In the genomic region with DNA sequence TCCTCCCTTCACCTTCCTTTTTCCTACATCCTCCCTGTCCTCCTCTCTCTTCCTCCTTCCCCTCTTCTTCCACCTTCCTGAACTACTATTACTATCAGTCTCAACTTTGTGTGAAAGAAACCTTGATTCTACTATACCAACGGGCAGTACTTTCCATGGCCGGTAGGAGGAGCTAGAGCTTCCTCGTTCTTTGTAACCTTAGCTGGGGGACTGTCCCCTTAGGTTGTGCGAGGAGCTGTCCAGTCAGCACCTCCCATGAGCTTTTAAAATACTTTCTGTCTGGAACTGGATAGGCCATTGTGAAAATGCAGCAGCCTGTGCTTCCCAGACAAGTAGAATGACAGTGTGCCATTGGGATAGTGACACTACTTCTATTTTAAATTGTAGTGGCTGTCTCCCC, we compare ENCODE assay signal across 8 mouse cellular contexts. TPM values are rescaled to one million over a fixed set of nuclear protein-coding genes. Genes with fewer than 3 reads are reported as not detected.
DNase-seq lines count a peak whose midpoint lies in the region; ATAC-seq and TF ChIP-seq lines count a peak whose summit lies in the region.

No protein-coding gene starts in this region.

- no peak overlapping the region for H3K27ac ChIP-seq in forebrain, embryonic 11.5 days (ENCODE audit: low read depth, low read length)
- H3K27ac ChIP-seq in forebrain, embryonic 16.5 days (ENCODE audit: low read length) = no peak overlapping the region
- no peak overlapping the region for H3K27ac ChIP-seq in bone marrow macrophage, adult 2 months (ENCODE audit: insufficient read depth, low read depth, low read length)
- no peak overlapping the region for H3K27ac ChIP-seq in embryonic fibroblast, embryonic 13.5 days (ENCODE audit: insufficient read depth, low read length)
- no peak overlapping the region for H3K27ac ChIP-seq in kidney, embryonic 16.5 days (ENCODE audit: low read length)
- H3K27ac ChIP-seq in liver, embryonic 14.5 days = no peak overlapping the region

- ATAC-seq in forebrain, embryonic 11.5 days (replicated peaks; ENCODE audit: low FRiP score) = no peak
- no peak for ATAC-seq in forebrain, embryonic 16.5 days
- ATAC-seq in kidney, embryonic 16.5 days (ENCODE audit: low FRiP score, low TSS enrichment) = peak; percentile 59
- no peak for ATAC-seq in liver, embryonic 14.5 days (ENCODE audit: insufficient read depth)

- under 1% methylated on average over 4 of the region's 4 CpGs for WGBS in forebrain, embryonic 11.5 days
- WGBS in forebrain, embryonic 16.5 days = 0% methylated on average over 4 of the region's 4 CpGs
- 0% methylated on average over 4 of the region's 4 CpGs for WGBS in kidney, embryonic 16.5 days
- under 1% methylated on average over 4 of the region's 4 CpGs for WGBS in liver, embryonic 14.5 days (ENCODE audit: insufficient replicate concordance)

- no peak overlapping the region for H3K4me2 ChIP-seq in forebrain, embryonic 11.5 days (ENCODE audit: low read depth, low read length, severe bottlenecking)
- no peak overlapping the region for H3K4me2 ChIP-seq in forebrain, embryonic 16.5 days (ENCODE audit: low read length)
- H3K4me2 ChIP-seq in kidney, embryonic 16.5 days (replicated peaks; ENCODE audit: low read depth, low read length) = no peak overlapping the region
- no peak overlapping the region for H3K4me2 ChIP-seq in liver, embryonic 14.5 days (ENCODE audit: low read depth)

- peak; percentile 89 for DNase-seq in forebrain, embryonic 11.5 days (ENCODE audit: low spot score)
- DNase-seq in 416B (ENCODE audit: low read depth) = peak; percentile 81
- peak; percentile 9 to 26 (median 18) for DNase-seq in liver, embryonic 14.5 days (ENCODE audit: low read depth in 3 of 3, low spot score in 3 of 3)
- DNase-seq in spleen, postnatal 4 days (ENCODE audit: low spot score in 2 of 2) = peak; percentile 36 to 67

- H3K36me3 ChIP-seq in forebrain, embryonic 11.5 days (ENCODE audit: control insufficient read depth, insufficient read depth, low read length) = no peaks in the 10 kb centered on the region
- no peaks in the 10 kb centered on the region for H3K36me3 ChIP-seq in forebrain, embryonic 16.5 days (ENCODE audit: control insufficient read depth, insufficient read depth)
- H3K36me3 ChIP-seq in kidney, embryonic 16.5 days (ENCODE audit: insufficient read depth, low read length) = no peaks in the 10 kb centered on the region
- H3K36me3 ChIP-seq in liver, embryonic 14.5 days (replicated peaks; ENCODE audit: control insufficient read depth, insufficient read depth, low read depth) = no peaks in the 10 kb centered on the region

- no peak overlapping the region for H3K4me3 ChIP-seq in forebrain, embryonic 11.5 days (ENCODE audit: low read depth, low read length)
- H3K4me3 ChIP-seq in forebrain, embryonic 16.5 days (replicated peaks; ENCODE audit: low read length) = no peak overlapping the region
- H3K4me3 ChIP-seq in bone marrow macrophage, adult 2 months (ENCODE audit: insufficient read depth, low read length) = no peak overlapping the region
- H3K4me3 ChIP-seq in embryonic fibroblast, embryonic 13.5 days (ENCODE audit: insufficient read depth, low read length) = no peak overlapping the region
- H3K4me3 ChIP-seq in kidney, embryonic 16.5 days (ENCODE audit: low read length) = no peak overlapping the region
- no peak overlapping the region for H3K4me3 ChIP-seq in liver, embryonic 14.5 days (ENCODE audit: insufficient read depth in 1 of 2, low read depth in 2 of 2, low read length in 2 of 2)

- no peaks in the 10 kb centered on the region for H3K9me3 ChIP-seq in forebrain, embryonic 11.5 days (ENCODE audit: control insufficient read depth, low read length)
- H3K9me3 ChIP-seq in forebrain, embryonic 16.5 days (ENCODE audit: control insufficient read depth, low read length) = no peaks in the 10 kb centered on the region
- H3K9me3 ChIP-seq in kidney, embryonic 16.5 days (ENCODE audit: low read length) = no peaks in the 10 kb centered on the region
- H3K9me3 ChIP-seq in liver, embryonic 14.5 days (ENCODE audit: control insufficient read depth, low read length) = no peaks in the 10 kb centered on the region

- peaks cover 26% of the 10 kb centered on the region for H3K27me3 ChIP-seq in forebrain, embryonic 11.5 days (ENCODE audit: control insufficient read depth, insufficient read depth, low read length)
- peaks cover 19% of the 10 kb centered on the region; the same call in 1 of the 2 replicates for H3K27me3 ChIP-seq in forebrain, embryonic 16.5 days (replicated peaks; ENCODE audit: control insufficient read depth, insufficient read depth, low read length)
- peaks cover 39% of the 10 kb centered on the region for H3K27me3 ChIP-seq in kidney, embryonic 16.5 days (ENCODE audit: insufficient read depth, low read length)
- no peaks in the 10 kb centered on the region; the same call in 1 of the 2 replicates for H3K27me3 ChIP-seq in liver, embryonic 14.5 days (ENCODE audit: control insufficient read depth, insufficient read depth, low read length)

- no peak for TF ChIP-seq EP300 in liver, embryonic 14.5 days (IDR thresholded peaks at IDR 0.05; ENCODE audit: low read depth)

- TF ChIP-seq CTCF in bone marrow macrophage, adult 2 months (IDR thresholded peaks at IDR 0.05; ENCODE audit: low read depth, low read length) = 0 out of 2 replicates have a peak, but pooled peaks have one; percentile 28
- TF ChIP-seq CTCF in embryonic fibroblast, embryonic 13.5 days (IDR thresholded peaks at IDR 0.05; ENCODE audit: borderline replicate concordance, insufficient read depth, low read length) = 0 out of 2 replicates have a peak, but pooled peaks have one; percentile 10
- TF ChIP-seq CTCF in liver, embryonic 14.5 days (IDR thresholded peaks at IDR 0.05; ENCODE audit: low read depth) = peak; percentile 74

- no peak for TF ChIP-seq POLR2A in bone marrow macrophage, adult 2 months (IDR thresholded peaks at IDR 0.05; ENCODE audit: borderline replicate concordance, low read depth, low read length)
- TF ChIP-seq POLR2A in embryonic fibroblast, embryonic 13.5 days (IDR thresholded peaks at IDR 0.05; ENCODE audit: low read depth, low read length) = no peak

- H3K4me1 ChIP-seq in forebrain, embryonic 11.5 days (replicated peaks; ENCODE audit: control insufficient read depth, insufficient read depth, low read length) = no peaks in the 10 kb centered on the region
- peaks cover 10% of the 10 kb centered on the region for H3K4me1 ChIP-seq in forebrain, embryonic 16.5 days (replicated peaks; ENCODE audit: control insufficient read depth, insufficient read depth, low read length)
- no peaks in the 10 kb centered on the region for H3K4me1 ChIP-seq in bone marrow macrophage, adult 2 months (ENCODE audit: control insufficient read depth, insufficient read depth, low read length)
- H3K4me1 ChIP-seq in embryonic fibroblast, embryonic 13.5 days (ENCODE audit: control insufficient read depth, insufficient read depth, low read length) = no peaks in the 10 kb centered on the region
- H3K4me1 ChIP-seq in kidney, embryonic 16.5 days (ENCODE audit: insufficient read depth, low read length) = 0 out of 2 replicates have a peak, but pooled peaks cover 4% of the 10 kb centered on the region
- no peaks in the 10 kb centered on the region for H3K4me1 ChIP-seq in liver, embryonic 14.5 days (replicated peaks; ENCODE audit: control insufficient read depth in 2 of 2, insufficient read depth in 2 of 2, low read length in 1 of 2)

- no peak overlapping the region for H3K9ac ChIP-seq in forebrain, embryonic 11.5 days (ENCODE audit: low read length)
- H3K9ac ChIP-seq in forebrain, embryonic 16.5 days (replicated peaks; ENCODE audit: low read depth, low read length) = no peak overlapping the region
- no peak overlapping the region for H3K9ac ChIP-seq in kidney, embryonic 16.5 days (replicated peaks; ENCODE audit: low read length)
- no peak overlapping the region for H3K9ac ChIP-seq in liver, embryonic 14.5 days (replicated peaks)

RNA-seq across cellular contexts. Expression of gene Rbfox1, which starts 3.3 kb away (rescaled TPM):
- polyA plus RNA-seq in forebrain, embryonic 11.5 days (2014; fragmentation: Nextera tagmentation; extraction: Ambion mirVana) = 4.6 and 6.0 TPM in 2 replicates
- polyA plus RNA-seq in forebrain, embryonic 16.5 days (2015; fragmentation: Nextera tagmentation; extraction: Ambion mirVana) = 210 and 216 TPM in 2 replicates
- not detected in 2 replicates for polyA plus RNA-seq in bone marrow macrophage, adult 2 months (2012; ENCODE audit: insufficient read depth, insufficient read length, missing spikeins)
- polyA plus RNA-seq in embryonic fibroblast, embryonic 13.5 days (2011; ENCODE audit: insufficient read length, low read depth, missing spikeins) = 1.4 and 2.1 TPM in 2 replicates
- 5.4 and 9.6 TPM in 2 replicates for polyA plus RNA-seq in kidney, embryonic 16.5 days (2015; fragmentation: Nextera tagmentation; extraction: Ambion mirVana)
- 0.02 and 0.04 TPM in 2 replicates for polyA plus RNA-seq in liver, embryonic 14.5 days (2012; rRNA removed)
- polyA plus RNA-seq in liver, embryonic 14.5 days (2014; fragmentation: Nextera tagmentation; extraction: Ambion mirVana) = not detected in 2 replicates

Comparison
In these comparisons a context has a peak if more than half of its experiments do, and no peak if none do; other contexts are left out.
1. RNA of gene Rbfox1, which starts 3.3 kb away (polyA plus RNA-seq): 210 to 216 TPM in forebrain, embryonic 16.5 days; 5.4 to 9.6 TPM in kidney, embryonic 16.5 days, 4.6 to 6.0 TPM in forebrain, embryonic 11.5 days, 1.4 to 2.1 TPM in embryonic fibroblast, embryonic 13.5 days, 0.02 to 0.04 TPM in liver, embryonic 14.5 days and not detected in bone marrow macrophage, adult 2 months; every median in the first group is over 10 times any median in the second.
2. DNase-seq: peak in every context shown above with its lines; median percentile 89 in forebrain, embryonic 11.5 days; 81 in 416B; 52 in spleen, postnatal 4 days; 18 in liver, embryonic 14.5 days.
3. CTCF ChIP-seq: peak in every context shown above with its lines; median percentile 74 in liver, embryonic 14.5 days; 28 in bone marrow macrophage, adult 2 months; 10 in embryonic fibroblast, embryonic 13.5 days.